Mouse (Mus musculus) embryonic facial prominence, embryonic 14.5 days (tissue): ENCODE measurements around the gene Vmn2r85. TPM values are rescaled to one million over a fixed set of nuclear protein-coding genes. Genes with fewer than 3 reads are reported as not detected.
"Not testable (repeated sequence)": the region's sequence is repeated elsewhere in the genome, so short reads cannot be mapped to it uniquely, and the experiment has no call there.

Experiments
- ATAC-seq: fragments of 200-750 bp; cut with Nextera tagmentation; 2 replicates; pipeline ENCODE4 v1.8.0; 2017; ENCODE audit warnings: low read depth, moderate number of reproducible peaks, moderate TSS enrichment
- DNase-seq: peaks from one replicate; pipeline ENCODE4 v3.0.0-alpha.2; 2015; ENCODE audit warnings: low spot score
- H3K27ac ChIP-seq: fragments of 300-500 bp; sonication (generic); replicated peaks from 2 replicates; pipeline ENCODE4 v1.5.1; 2014; ENCODE audit warnings: low read depth, mild to moderate bottlenecking, low read length, moderate library complexity
- H3K27me3 ChIP-seq: fragments of 300-500 bp; sonication (generic); replicated peaks from 2 replicates; pipeline ENCODE4 v1.6.1; 2014; ENCODE audit warnings: low read length; ENCODE audit not compliant: control insufficient read depth, insufficient read depth
- H3K36me3 ChIP-seq: fragments of 300-500 bp; sonication (generic); 2 replicates; pipeline ENCODE4 v1.6.1; 2014; ENCODE audit warnings: low read length, mixed read lengths; ENCODE audit not compliant: control insufficient read depth, insufficient read depth
- H3K4me1 ChIP-seq: fragments of 300-500 bp; sonication (generic); 2 replicates; pipeline ENCODE4 v1.6.1; 2014; ENCODE audit warnings: antibody characterized with exemption, low read length; ENCODE audit not compliant: control insufficient read depth, insufficient read depth
- H3K4me2 ChIP-seq: fragments of 300-500 bp; sonication (generic); 2 replicates; pipeline ENCODE4 v1.6.1; 2014; ENCODE audit warnings: low read depth, mild to moderate bottlenecking, low read length, moderate library complexity, mixed read lengths
- H3K4me3 ChIP-seq: fragments of 300-500 bp; sonication (generic); 2 replicates; pipeline ENCODE4 v1.5.1; 2014; ENCODE audit warnings: low read depth, mild to moderate bottlenecking, low read length
- H3K9ac ChIP-seq: fragments of 300-500 bp; sonication (generic); 2 replicates; pipeline ENCODE4 v1.6.1; 2014; ENCODE audit warnings: low read depth, mild to moderate bottlenecking, low read length, moderate library complexity, mixed read lengths
- H3K9me3 ChIP-seq: fragments of 300-500 bp; sonication (generic); 2 replicates; pipeline ENCODE4 v1.6.1; 2016; ENCODE audit warnings: low read length; ENCODE audit not compliant: control insufficient read depth
- WGBS: fragments of 180-500 bp; shearing (Covaris S2); extraction: QIAGEN DNeasy Blood & Tissue Kit; methylation state at CpG from one replicate; pipeline ENCODE4 v1.1.7; 2014; 5-methylcytosine and 5-hydroxymethylcytosine counted together
- polyA plus RNA-seq: library from polyadenylated mRNA; unstranded; fragments of >200 nt; fragmentation: Nextera tagmentation; extraction: Ambion mirVana; gene quantifications from 2 replicates; pipeline ENCODE4 v1.2.1, GENCODE M21; 2014

The Vmn2r85 gene
- polyA plus RNA-seq, result not detected in 2 replicates

GRCm38 (mm10) chr10:130429603-130430002 lies at the start of gene Vmn2r85:
Gene Vmn2r85, minus strand, starts transcription at chr10:130429703.
- not testable (repeated sequence) for H3K4me3 ChIP-seq, H3K36me3 ChIP-seq, H3K27me3 ChIP-seq, H3K27ac ChIP-seq, H3K4me1 ChIP-seq, H3K9ac ChIP-seq, H3K4me2 ChIP-seq, H3K9me3 ChIP-seq, DNase-seq, ATAC-seq

- Histone ChIP-seq H3K27me3 (no peaks in the 10 kb centered on the region), H3K9ac (peak overlapping the region; percentile 67), H3K9me3 (no peaks in the 10 kb centered on the region), H3K4me1 (no peaks in the 10 kb centered on the region), H3K36me3 (no peaks in the 10 kb centered on the region), H3K4me3 (peak overlapping the region; percentile 49), H3K4me2 (peak overlapping the region; percentile 87), H3K27ac (no peak overlapping the region)
- WGBS, result 3% methylated on average over 32 of the region's 36 CpGs
- DNase-seq (peak; percentile 64), ATAC-seq (peak; percentile 97)
Observed at GRCm38 (mm10) chr10:130470311-130470760, 40.8 kb upstream of the Vmn2r85 start.

DNA sequence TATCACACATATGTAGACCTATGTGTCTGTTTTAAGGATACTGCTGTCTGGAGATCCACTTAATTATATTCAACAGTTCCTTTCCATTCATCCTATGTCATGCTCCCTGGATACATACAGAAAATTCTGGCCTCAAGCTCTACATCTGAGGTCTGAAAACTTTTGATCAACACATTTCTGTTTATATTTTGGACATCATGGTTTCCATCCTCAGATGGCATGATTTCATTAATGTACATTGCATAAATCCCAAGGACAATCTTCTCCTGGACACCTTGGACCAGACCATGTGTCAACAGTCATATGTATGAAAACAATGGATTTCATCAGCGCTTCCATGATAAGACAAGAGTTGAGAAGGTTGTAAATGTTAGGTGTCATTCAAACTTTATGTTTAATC lies 26.4 kb upstream of the Vmn2r85 start, which contains the start of gene Vmn2r86:
TSS of gene Vmn2r86 (minus strand) at position 101 of the 400 bp plus-strand sequence.
- not testable (repeated sequence) for H3K27me3 ChIP-seq, H3K36me3 ChIP-seq, H3K9ac ChIP-seq, H3K4me2 ChIP-seq, ATAC-seq, H3K4me1 ChIP-seq, H3K27ac ChIP-seq, H3K9me3 ChIP-seq, DNase-seq, H3K4me3 ChIP-seq
- WGBS, result 82% methylated on average over 1 of the region's 1 CpGs

DNA sequence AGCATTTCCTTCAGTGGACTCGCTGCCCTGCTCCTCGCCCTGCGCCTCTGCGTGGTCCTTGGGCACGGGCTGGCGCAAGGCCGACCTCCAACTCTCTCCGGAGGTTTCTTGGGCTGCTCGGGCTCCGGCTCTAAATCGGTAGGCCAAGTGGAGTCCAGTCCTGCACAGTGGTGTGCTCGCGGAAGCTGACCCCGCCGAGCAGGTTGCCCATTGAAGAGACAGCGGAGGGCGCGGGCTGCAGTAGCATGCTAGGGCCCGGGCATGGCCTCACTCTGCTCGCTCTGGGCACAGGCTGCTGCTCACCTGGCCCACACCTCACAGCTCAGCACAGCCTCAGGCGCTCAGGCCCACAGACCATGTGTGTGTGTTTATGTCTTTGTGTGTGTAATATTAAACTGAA lies 15.3 kb upstream of the Vmn2r85 start:
- Histone ChIP-seq H3K4me3 (no peak overlapping the region), H3K9me3 (no peaks in the 10 kb centered on the region), H3K9ac (no peak overlapping the region), H3K4me1 (no peaks in the 10 kb centered on the region), H3K36me3 (no peaks in the 10 kb centered on the region), H3K27ac (no peak overlapping the region), H3K4me2 (no peak overlapping the region), H3K27me3 (no peaks in the 10 kb centered on the region)
- DNase-seq, result no peak
- no peak for ATAC-seq
- 87% methylated on average over 21 of the region's 21 CpGs for WGBS

GRCm38 (mm10) chr10:130434185-130434898 lies 4.8 kb upstream of the Vmn2r85 start:
- WGBS, result 83% methylated on average over 11 of the region's 11 CpGs
- not testable (repeated sequence) for H3K9me3 ChIP-seq, H3K4me3 ChIP-seq, H3K9ac ChIP-seq, H3K4me2 ChIP-seq, ATAC-seq, H3K4me1 ChIP-seq, H3K27ac ChIP-seq, DNase-seq, H3K27me3 ChIP-seq, H3K36me3 ChIP-seq

- ATAC-seq, H3K4me3 ChIP-seq, H3K9ac ChIP-seq, H3K9me3 ChIP-seq, H3K27ac ChIP-seq, H3K4me1 ChIP-seq, H3K36me3 ChIP-seq, DNase-seq, H3K27me3 ChIP-seq, H3K4me2 ChIP-seq: not testable (repeated sequence)
- WGBS, result 75% methylated on average over 2 of the region's 2 CpGs
Observed at GRCm38 (mm10) chr10:130422368-130422767, 7.1 kb downstream of the Vmn2r85 start.

- Histone ChIP-seq H3K27me3 (no peaks in the 10 kb centered on the region), H3K4me1 (no peaks in the 10 kb centered on the region), H3K9me3 (no peaks in the 10 kb centered on the region), H3K36me3 (no peaks in the 10 kb centered on the region), H3K4me3 (no peak overlapping the region), H3K27ac (no peak overlapping the region), H3K9ac (no peak overlapping the region), H3K4me2 (no peak overlapping the region)
- WGBS, result 76% methylated on average over 3 of the region's 3 CpGs
- no peak for DNase-seq
- no peak for ATAC-seq
Observed at GRCm38 (mm10) chr10:130420401-130420800, 9.1 kb downstream of the Vmn2r85 start.

GRCm38 (mm10) chr10:130419954-130420353 lies 9.5 kb downstream of the Vmn2r85 start:
- H3K4me1 ChIP-seq, DNase-seq, H3K9ac ChIP-seq, H3K27ac ChIP-seq, H3K27me3 ChIP-seq, ATAC-seq, H3K4me2 ChIP-seq, H3K9me3 ChIP-seq, H3K36me3 ChIP-seq, H3K4me3 ChIP-seq: not testable (repeated sequence)
- 53% methylated on average over 2 of the region's 2 CpGs for WGBS

- not testable (repeated sequence) for H3K9ac ChIP-seq, H3K36me3 ChIP-seq, H3K4me3 ChIP-seq, H3K4me2 ChIP-seq, DNase-seq, H3K27ac ChIP-seq, ATAC-seq, H3K4me1 ChIP-seq, H3K9me3 ChIP-seq, H3K27me3 ChIP-seq
Observed at GRCm38 (mm10) chr10:130416352-130416751, 13.2 kb downstream of the Vmn2r85 start.
